In genomic region chrX:162003818-162004217, GRCm38 (mm10) we compare ENCODE assay signal across 30 mouse cellular contexts.
DNase-seq lines count a peak whose midpoint lies in the region; ATAC-seq and TF ChIP-seq lines count a peak whose summit lies in the region.
"Had no signal": no experiment of that assay in that cellular context is flagged by ENCODE, and none has a peak within 500 bp of the region (broad histone marks: within the 10 kb centered on the region; RNA-seq: fewer than 3 reads in every experiment).

No protein-coding gene starts in this region.

- CTCF ChIA-PET in Patski (lab: Charles Lee) = no interaction called here

- peak; percentile 88 for DNase-seq in kidney, adult 11 months
- DNase-seq in kidney, adult 18-20 months = no peak
- DNase-seq in Patski (ENCODE audit: low read depth, low spot score) = no peak
- peak; percentile 17 to 77 for DNase-seq in kidney, postnatal 36 days
- no peak for DNase-seq in adrenal gland, adult 8-10 months
- DNase-seq: adrenal gland, postnatal 25 days; cerebellum, adult 18-20 months; cerebellum, postnatal 10 days; gastrocnemius, postnatal 25 days; heart, adult 18-20 months; heart, postnatal 36 days; layer of hippocampus, postnatal 36 days; lung, postnatal 36 days; right cerebral cortex, adult 18-20 months; spleen, adult 18-20 months; thymus, postnatal 14 days had no signal

- no peaks in the 10 kb centered on the region for H3K36me3 ChIP-seq in kidney, embryonic 16.5 days (ENCODE audit: insufficient read depth, low read length)
- H3K36me3 ChIP-seq in forebrain, embryonic 13.5 days (ENCODE audit: poor library complexity, severe bottlenecking) = no peaks in the 10 kb centered on the region
- H3K36me3 ChIP-seq: embryonic facial prominence, embryonic 13.5 days; forebrain, embryonic 12.5 days; G1E; hindbrain, embryonic 12.5 days; limb, embryonic 10.5 days; limb, embryonic 15.5 days; neural tube, embryonic 12.5 days had no signal

- TF ChIP-seq CTCF in Patski (IDR thresholded peaks at IDR 0.05) = no peak

- 43% methylated on average over 1 of the region's 1 CpGs for WGBS in kidney, embryonic 16.5 days
- WGBS in forebrain, embryonic 13.5 days = 29% methylated on average over 1 of the region's 1 CpGs

- no peak overlapping the region for H3K27ac ChIP-seq in kidney, embryonic 16.5 days (ENCODE audit: low read length)
- H3K27ac ChIP-seq in forebrain, embryonic 13.5 days = no peak overlapping the region
- H3K27ac ChIP-seq: embryonic facial prominence, embryonic 13.5 days; forebrain, embryonic 12.5 days; hindbrain, embryonic 12.5 days; hindbrain, postnatal 0 days; limb, embryonic 10.5 days; limb, embryonic 15.5 days; neural tube, embryonic 12.5 days had no signal

- no peak overlapping the region for H3K4me3 ChIP-seq in kidney, embryonic 16.5 days (ENCODE audit: low read length)
- no peak overlapping the region for H3K4me3 ChIP-seq in forebrain, embryonic 13.5 days
- H3K4me3 ChIP-seq: embryonic facial prominence, embryonic 13.5 days; forebrain, embryonic 12.5 days; hindbrain, embryonic 12.5 days; limb, embryonic 10.5 days; limb, embryonic 15.5 days; myocyte; neural tube, embryonic 12.5 days had no signal

- H3K4me1 ChIP-seq in kidney, embryonic 16.5 days (ENCODE audit: insufficient read depth, low read length) = no peaks in the 10 kb centered on the region
- no peaks in the 10 kb centered on the region for H3K4me1 ChIP-seq in forebrain, embryonic 13.5 days
- H3K4me1 ChIP-seq: embryonic facial prominence, embryonic 13.5 days; forebrain, embryonic 12.5 days; hindbrain, embryonic 12.5 days; limb, embryonic 10.5 days; limb, embryonic 15.5 days; neural tube, embryonic 12.5 days had no signal

- POLR2A ChIA-PET in Patski (lab: Charles Lee) = no interaction called here

- ATAC-seq in Patski = peak; percentile 82
- ATAC-seq in kidney, embryonic 16.5 days (ENCODE audit: low FRiP score, low TSS enrichment) = peak; percentile 73
- no peak for ATAC-seq in forebrain, embryonic 13.5 days
- ATAC-seq: hindbrain, postnatal 0 days; midbrain, embryonic 16.5 days had no signal

- H3K9me3 ChIP-seq in kidney, embryonic 16.5 days (ENCODE audit: low read length) = no peaks in the 10 kb centered on the region
- no peaks in the 10 kb centered on the region for H3K9me3 ChIP-seq in forebrain, embryonic 13.5 days (replicated peaks)
- H3K9me3 ChIP-seq: embryonic facial prominence, embryonic 13.5 days; forebrain, embryonic 12.5 days; G1E; hindbrain, embryonic 12.5 days; limb, embryonic 10.5 days; limb, embryonic 15.5 days; neural tube, embryonic 12.5 days had no signal

- in situ Hi-C loops in Patski (cut with MboI; ENCODE audit: low pct_unique_long_range_greater_than_20kb) = no loop called here

- H3K4me2 ChIP-seq in kidney, embryonic 16.5 days (replicated peaks; ENCODE audit: low read depth, low read length) = no peak overlapping the region
- no peak overlapping the region for H3K4me2 ChIP-seq in forebrain, embryonic 13.5 days
- H3K4me2 ChIP-seq: embryonic facial prominence, embryonic 13.5 days; forebrain, embryonic 12.5 days; heart, embryonic 11.5 days; hindbrain, embryonic 12.5 days; limb, embryonic 15.5 days; midbrain, embryonic 11.5 days; neural tube, embryonic 12.5 days had no signal

- H3K27me3 ChIP-seq in Patski = no peaks in the 10 kb centered on the region
- peaks cover 37% of the 10 kb centered on the region for H3K27me3 ChIP-seq in kidney, embryonic 16.5 days (ENCODE audit: insufficient read depth, low read length)
- H3K27me3 ChIP-seq in forebrain, embryonic 13.5 days = peaks cover 26% of the 10 kb centered on the region

- H3K9ac ChIP-seq in kidney, embryonic 16.5 days (replicated peaks; ENCODE audit: low read length) = no peak overlapping the region
- no peak overlapping the region for H3K9ac ChIP-seq in forebrain, embryonic 13.5 days
- H3K9ac ChIP-seq: embryonic facial prominence, embryonic 13.5 days; forebrain, embryonic 12.5 days; hindbrain, embryonic 12.5 days; limb, embryonic 15.5 days; neural tube, embryonic 12.5 days had no signal

Comparison
In these comparisons a context has a peak if more than half of its experiments do, and no peak if none do; other contexts are left out.
1. DNase-seq: peak in kidney, adult 11 months (single experiment) and kidney, postnatal 36 days (2 of 2); none in kidney, adult 18-20 months (single experiment), Patski (single experiment) and adrenal gland, adult 8-10 months (single experiment).